Mouse (Mus musculus): ENCODE data around the gene Itpkc.

DNA sequence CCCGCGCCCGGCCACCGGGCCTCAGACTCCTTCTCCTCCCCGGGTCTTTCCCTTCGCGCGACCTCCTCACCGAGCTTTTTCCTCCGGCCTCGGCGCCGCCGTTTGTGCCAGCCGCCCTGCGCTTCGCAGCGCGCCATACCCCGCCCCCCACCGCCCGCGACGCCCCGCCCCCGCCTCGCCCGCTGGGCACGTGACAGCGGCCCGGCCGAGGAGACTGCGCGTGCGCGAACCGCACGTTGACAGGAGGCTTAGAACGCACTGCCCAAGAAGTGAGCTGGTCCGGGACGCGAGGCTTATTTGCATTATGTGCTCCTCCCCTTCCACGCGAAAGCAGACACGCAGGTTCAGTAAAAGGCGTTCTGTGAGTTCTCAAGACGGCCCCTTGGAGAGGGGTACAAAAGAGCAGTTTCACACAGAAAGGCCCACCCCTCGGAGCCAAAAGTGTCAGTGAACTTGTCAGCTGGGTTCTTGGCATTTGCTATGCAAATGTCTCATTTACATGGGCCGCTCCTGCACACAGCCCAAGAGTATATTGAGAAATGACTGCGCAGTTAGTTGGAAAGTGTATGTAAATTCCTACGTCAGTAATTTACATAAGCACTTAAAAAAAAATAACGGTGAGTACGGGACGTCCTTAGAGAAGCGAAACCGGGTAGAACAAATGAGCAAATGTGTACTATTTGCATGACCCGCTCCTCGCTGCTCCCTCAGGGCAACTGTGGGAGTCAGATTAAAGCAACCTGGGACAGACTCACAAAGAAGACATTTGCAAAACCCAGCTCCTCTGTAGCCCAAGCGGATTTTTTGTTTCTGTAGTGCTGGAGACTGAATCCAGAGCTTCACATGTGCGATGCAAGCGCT is 61.6 kb downstream of the Itpkc start, which contains the start of gene Egln2:
- TF ChIP-seq CTCF (conservative IDR thresholded peaks at IDR 0.05; ENCODE audit: low read length) (no peak), NANOG (IDR thresholded peaks at IDR 0.05; ENCODE audit: borderline replicate concordance, low read length) (no peak), POU5F1 (IDR thresholded peaks at IDR 0.05; ENCODE audit: borderline replicate concordance, low read length) (no peak)

All from E14TG2a.4 (cell line).